Mouse (Mus musculus) erythroblast, embryonic 14.5 days (primary cell): ENCODE measurements at regions not wholly inside any gene's neighbourhood (a gene's known extent, or its start where the extent isn't known, plus 50 kb on each side); places are given as distances from the start of the nearest gene placed in this dataset.

Experiments used
- GATA1 ChIP-seq: IDR thresholded peaks from 2 replicates; pipeline ENCODE4 v1.6.1; 2012; ENCODE audit warnings: low read length, inconsistent platforms, mixed read lengths
- TAL1 ChIP-seq: IDR thresholded peaks from 3 replicates; pipeline ENCODE4 v1.6.1; 2012; ENCODE audit warnings: low read length, inconsistent platforms, mixed read lengths

DNA sequence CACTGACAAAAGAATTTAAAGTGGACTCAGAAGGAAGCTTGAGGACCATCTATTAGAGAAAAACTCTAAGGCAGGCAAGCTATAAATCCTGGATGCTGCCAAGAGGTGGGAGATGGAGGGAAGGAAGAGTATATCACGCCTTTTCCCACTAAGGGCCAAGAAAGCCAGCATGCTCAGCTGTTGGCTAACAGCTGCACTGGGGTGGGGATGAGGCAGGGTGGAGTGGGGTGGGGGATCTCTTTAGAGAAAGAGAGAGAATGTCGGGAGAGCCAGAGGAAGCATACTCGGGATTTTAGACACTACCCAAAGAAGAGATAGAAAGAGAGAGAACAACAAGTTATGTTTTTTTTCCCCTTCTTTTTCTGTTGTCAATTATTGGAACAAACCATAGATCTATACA is 115.2 kb upstream of the Shb start:
- no peak for TF ChIP-seq GATA1
- TF ChIP-seq TAL1 = no peak
